Mouse (Mus musculus) olfactory bulb, adult 2 months (tissue): ENCODE measurements around the gene Rbbp8nl.

Experiments used
- CTCF ChIP-seq: fragments of 200-500 bp; IDR thresholded peaks from 2 replicates; pipeline ENCODE4 v1.5.1; 2012; ENCODE audit warnings: low read depth, mild to moderate bottlenecking, low read length, moderate library complexity; ENCODE audit not compliant: insufficient read depth
- POLR2A ChIP-seq: fragments of 200-500 bp; IDR thresholded peaks from 2 replicates; pipeline ENCODE4 v1.6.1; 2012; ENCODE audit warnings: mild to moderate bottlenecking, low read depth, low read length, moderate library complexity; ENCODE audit not compliant: insufficient read depth

DNA sequence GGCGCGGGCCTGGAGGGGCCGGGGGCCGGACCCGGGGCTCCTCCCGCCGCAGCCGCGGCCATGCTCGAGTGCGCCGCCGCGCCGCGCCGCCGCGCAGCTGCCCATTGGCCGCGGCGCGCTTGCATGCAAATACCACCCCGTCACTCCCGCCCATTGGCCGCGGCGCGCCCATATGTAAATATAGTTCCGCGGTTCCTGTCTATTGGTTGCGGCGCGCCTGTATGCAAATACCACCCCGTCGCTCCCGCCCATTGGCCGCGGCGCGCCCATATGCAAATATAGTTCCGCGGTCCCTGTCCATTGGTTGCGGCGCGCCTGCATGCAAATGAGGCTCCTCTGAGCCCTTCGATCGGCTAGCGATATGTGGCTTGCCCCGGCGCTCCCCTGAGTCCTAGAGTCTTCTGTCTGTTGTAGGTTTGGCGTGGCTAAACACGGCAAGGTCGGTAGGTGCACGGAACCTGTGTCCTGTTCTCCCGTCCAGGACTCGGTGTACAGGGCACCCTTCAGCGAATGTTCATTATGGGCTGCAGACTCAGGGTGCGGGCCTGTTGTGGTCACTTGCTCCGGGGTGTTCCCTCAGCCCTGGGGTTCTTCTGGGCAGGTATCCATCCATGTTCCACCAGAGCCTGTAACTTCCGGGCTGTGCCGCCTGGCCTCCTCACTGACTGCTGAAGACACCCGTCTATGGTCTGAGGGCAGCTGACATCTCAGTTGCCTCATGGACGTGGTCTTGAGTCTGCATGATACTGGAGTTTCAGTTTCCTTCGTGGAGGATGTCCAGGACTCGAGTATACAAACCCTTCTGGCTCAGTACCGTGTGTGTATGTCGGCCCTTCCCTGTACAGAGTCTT is 16.1 kb downstream of the Rbbp8nl start, which contains the start of gene Cables2:
- TF ChIP-seq CTCF (no peak), POLR2A (peak; percentile 54; the same call in 1 of the 2 replicates)
